Mouse (Mus musculus) hindlimb bud, embryonic 11.5 days (tissue): ENCODE data around the gene Elp4.

Experiments
- DNase-seq: peaks from one replicate; pipeline ENCODE4 v3.0.0-alpha.2; 2012; ENCODE audit warnings: low read depth, low spot score; ENCODE audit errors: extremely low spot score

Elp4 gene

GRCm38 (mm10) chr2:105903896-105904756 lies at the start of gene Elp4, which contains the start of gene Immp1l:
Gene Elp4, minus strand, starts transcription at chr2:105904564.
Gene Immp1l, plus strand, starts transcription at chr2:105904638.
- DNase-seq: peak; percentile 91

- DNase-seq: no peak
Observed at GRCm38 (mm10) chr2:105953862-105954261, 49.5 kb upstream of the Elp4 start.

- no peak for DNase-seq
Observed at GRCm38 (mm10) chr2:105951350-105951940, 47.1 kb upstream of the Elp4 start.

GRCm38 (mm10) chr2:105950131-105950530 lies 45.8 kb upstream of the Elp4 start:
- no peak for DNase-seq

DNA sequence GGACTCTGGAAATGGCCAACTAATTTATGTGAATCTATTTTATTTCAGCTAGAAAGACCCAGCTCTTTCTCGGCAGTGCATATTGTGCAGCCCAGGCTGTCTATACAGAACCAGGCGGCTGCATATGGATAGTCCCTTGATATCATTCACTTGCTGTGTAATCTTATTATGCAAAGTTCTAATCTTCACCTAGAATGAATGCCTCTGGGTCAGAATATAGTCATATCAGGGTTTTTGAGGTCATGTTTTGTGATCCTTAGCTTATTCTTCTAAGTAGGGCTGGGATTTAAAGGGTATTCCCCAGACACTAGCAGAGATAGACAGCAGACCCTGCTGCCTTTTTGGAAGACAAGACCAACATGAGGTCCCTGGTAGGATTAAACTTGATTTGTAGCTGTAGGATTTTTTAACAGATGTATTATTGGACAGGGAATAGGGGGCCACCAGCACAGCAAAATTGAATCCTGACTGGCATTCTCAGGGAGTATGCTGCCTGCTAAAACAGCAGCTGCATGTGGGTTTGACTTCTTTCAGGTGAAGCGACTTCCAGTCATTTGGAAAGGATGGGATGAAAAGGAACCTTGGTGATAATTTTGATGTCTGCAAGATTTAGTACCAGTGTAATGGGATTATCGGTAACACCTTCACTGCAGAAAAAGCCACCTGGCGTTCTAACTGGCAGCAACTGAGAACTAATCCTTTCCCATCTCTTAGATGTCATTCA lies 13.4 kb upstream of the Elp4 start:
- DNase-seq: no peak

DNA sequence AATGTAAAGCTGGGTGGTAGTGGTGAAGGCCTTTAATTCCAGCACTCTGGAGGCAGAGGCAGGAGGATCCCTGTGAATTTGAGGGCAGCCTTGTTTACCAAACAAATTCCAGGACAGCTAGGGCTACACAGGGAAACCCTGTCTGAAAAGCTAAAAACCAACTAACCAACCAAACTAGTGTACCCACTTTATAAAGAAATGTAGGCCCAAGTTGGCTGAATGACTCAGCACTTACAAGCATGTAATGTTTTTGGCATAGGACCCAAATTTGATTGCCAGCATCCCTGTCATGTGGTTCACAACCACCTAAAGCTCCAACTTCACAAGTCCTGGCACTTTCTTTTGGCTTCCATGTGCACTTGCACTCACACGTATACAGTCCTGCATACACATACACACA lies 12.3 kb upstream of the Elp4 start:
- no peak for DNase-seq

DNA sequence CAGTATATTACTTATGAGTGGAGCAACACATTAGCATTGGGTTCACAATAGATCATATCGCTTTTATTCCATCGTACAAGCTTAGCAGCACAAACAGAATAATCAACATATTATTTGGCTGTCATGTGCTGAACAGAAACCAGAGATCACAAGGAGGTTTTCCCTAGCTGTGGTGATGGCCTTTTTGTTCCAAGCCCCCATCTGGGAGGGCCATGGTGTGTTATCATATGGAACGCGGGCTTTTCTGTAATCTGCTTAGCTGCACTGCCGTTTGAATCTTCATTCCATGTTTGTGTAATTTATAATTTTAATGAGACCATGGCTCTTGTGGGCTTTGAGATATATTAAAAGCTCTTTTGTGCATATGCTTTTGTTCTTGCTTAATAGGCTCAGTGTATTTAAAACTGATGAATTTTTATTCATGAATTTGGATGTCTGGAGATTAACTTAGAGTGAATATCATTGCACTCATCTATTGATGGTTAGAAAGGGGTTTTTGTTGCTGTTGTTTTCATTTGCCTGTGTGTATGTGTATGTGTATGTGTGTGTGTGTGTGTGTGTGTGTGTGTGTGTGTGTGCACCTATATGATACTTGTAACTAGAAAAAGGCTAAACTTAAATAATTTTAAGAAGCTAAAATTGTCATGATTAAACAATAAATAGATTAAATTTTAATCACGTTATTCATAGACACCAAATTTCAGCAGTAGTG lies 9.4 kb upstream of the Elp4 start:
- DNase-seq: no peak

GRCm38 (mm10) chr2:105910611-105911010 lies 6.2 kb upstream of the Elp4 start:
- DNase-seq: no peak

GRCm38 (mm10) chr2:105908351-105908750 lies 4.0 kb upstream of the Elp4 start:
- no peak for DNase-seq

DNA sequence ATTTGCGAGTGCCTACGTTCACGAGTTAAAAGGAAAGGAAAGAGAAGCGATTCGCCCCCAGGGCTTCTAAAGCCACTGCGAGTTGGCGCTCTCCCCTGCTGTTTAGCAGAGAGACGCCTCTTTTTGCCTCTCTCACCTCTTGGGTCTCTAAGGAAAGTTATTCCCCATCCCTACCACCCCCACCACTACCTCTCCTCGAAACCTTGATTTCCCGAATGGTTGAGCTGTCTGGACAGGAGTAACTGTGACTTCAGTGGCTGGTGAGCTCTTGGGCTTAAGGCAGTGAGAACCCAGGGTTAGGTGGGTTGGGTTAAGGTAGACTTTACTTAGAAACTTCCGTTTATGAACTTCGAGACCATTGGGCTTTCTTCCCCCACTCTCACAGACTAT lies 388 bp upstream of the Elp4 start:
- DNase-seq: no peak

GRCm38 (mm10) chr2:105890816-105891215 lies 13.5 kb downstream of the Elp4 start:
- no peak for DNase-seq

DNA sequence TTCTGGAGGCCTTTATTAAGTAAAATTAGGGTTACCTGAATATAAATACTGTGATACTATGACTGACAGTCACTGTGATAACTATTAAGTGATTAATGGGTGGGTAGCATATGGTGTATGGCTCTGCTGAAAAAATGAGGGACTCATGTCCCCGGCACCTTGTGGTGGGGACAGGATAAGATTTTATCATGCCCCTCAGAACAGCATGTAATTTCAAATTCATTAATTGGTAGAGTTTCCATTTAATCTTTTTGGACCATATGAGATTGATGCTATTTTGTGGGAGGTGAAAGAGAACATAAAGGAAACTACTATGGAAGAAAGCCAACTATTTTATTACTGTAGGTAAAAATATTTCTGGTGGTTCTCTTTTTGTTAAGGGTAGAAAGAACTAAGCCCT lies 31.0 kb downstream of the Elp4 start:
- DNase-seq: no peak

DNA sequence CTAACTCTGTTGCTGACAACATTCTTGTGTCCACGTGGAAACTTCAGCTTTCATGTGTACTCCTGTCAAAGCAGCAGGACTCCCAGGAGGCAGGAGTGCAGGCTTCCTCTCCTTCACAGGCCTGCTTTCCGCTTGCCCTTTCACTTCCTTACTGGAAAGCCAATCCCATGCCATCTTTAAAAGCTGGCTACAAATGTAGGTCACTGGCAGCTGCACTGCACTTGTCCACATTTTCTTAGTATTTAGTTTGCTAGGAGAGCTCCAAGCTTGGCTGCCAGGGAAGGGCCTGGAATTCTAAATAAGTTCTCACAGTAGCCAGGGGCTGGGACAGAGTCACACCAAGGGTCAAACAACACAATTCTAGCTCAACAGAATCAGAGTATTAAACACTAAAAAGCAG lies 49.6 kb downstream of the Elp4 start:
- DNase-seq: no peak

GRCm38 (mm10) chr2:105852971-105853370 lies 51.4 kb downstream of the Elp4 start:
- DNase-seq: no peak

- DNase-seq: no peak
Observed at GRCm38 (mm10) chr2:105851714-105852293, 52.6 kb downstream of the Elp4 start.

- DNase-seq: no peak
Observed at GRCm38 (mm10) chr2:105843151-105843550, 61.2 kb downstream of the Elp4 start.

GRCm38 (mm10) chr2:105817965-105818364 lies 86.4 kb downstream of the Elp4 start:
- DNase-seq: no peak

GRCm38 (mm10) chr2:105815170-105815569 lies 89.2 kb downstream of the Elp4 start:
- DNase-seq: no peak

- DNase-seq: no peak
Observed at GRCm38 (mm10) chr2:105813041-105813440, 91.3 kb downstream of the Elp4 start.

- no peak for DNase-seq
Observed at GRCm38 (mm10) chr2:105810286-105810685, 94.1 kb downstream of the Elp4 start.

DNA sequence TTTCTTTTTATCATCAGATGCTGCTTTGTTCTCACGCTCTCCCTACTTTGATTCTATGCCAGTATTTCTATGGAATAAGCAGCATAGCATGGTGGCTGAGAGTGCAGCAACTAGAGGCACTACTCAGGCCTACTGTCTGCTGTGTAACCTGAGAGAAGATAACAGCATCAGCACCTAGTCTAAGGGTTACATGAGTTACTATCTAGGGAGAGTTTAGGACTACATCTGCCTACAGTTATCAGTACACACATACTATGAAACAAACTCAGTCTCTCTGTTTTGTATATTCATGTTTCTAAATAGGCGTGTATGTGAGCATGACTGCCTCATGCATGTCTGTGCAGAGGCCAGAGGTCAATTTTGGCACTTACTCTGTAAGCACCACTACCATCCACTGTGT lies 97.8 kb downstream of the Elp4 start:
- no peak for DNase-seq
